Mouse (Mus musculus): ENCODE data around the gene Cul5. TPM values are rescaled to one million over a fixed set of nuclear protein-coding genes. Genes with fewer than 3 reads are reported as not detected.

Gene Cul5
- 46.3 and 49.1 TPM in 2 replicates for polyA plus RNA-seq (2014; fragmentation: Nextera tagmentation; extraction: Ambion mirVana)

GRCm38 (mm10) chr9:53669680-53670219 lies at the start of gene Cul5:
Gene Cul5, minus strand, starts transcription at chr9:53670014.
- H3K27me3 ChIP-seq (ENCODE audit: control insufficient read depth, insufficient read depth, low read length), result no peaks in the 10 kb centered on the region
- DNase-seq (ENCODE audit: low spot score) (peak; percentile 32), ATAC-seq (ENCODE audit: insufficient read depth, low FRiP score, low TSS enrichment) (no peak)
- H3K4me2 ChIP-seq (ENCODE audit: low read depth), result no peak within 1 kb of the TSS
- WGBS, result 56% methylated on average over 5 of the region's 5 CpGs
- H3K9me3 ChIP-seq (ENCODE audit: control insufficient read depth, low read length), result no peaks in the 10 kb centered on the region
- no peak within 1 kb of the TSS for H3K4me3 ChIP-seq (ENCODE audit: low read depth, low read length)
- no peak within 1 kb of the TSS for H3K27ac ChIP-seq (ENCODE audit: low read depth, low read length)
- H3K9ac ChIP-seq (ENCODE audit: low read length), result no peak within 1 kb of the TSS
- no peaks in the 10 kb centered on the region for H3K4me1 ChIP-seq (ENCODE audit: control insufficient read depth, insufficient read depth, low read length)
- no peaks in the 10 kb centered on the region for H3K36me3 ChIP-seq (ENCODE audit: control insufficient read depth, insufficient read depth, low read length)

DNA sequence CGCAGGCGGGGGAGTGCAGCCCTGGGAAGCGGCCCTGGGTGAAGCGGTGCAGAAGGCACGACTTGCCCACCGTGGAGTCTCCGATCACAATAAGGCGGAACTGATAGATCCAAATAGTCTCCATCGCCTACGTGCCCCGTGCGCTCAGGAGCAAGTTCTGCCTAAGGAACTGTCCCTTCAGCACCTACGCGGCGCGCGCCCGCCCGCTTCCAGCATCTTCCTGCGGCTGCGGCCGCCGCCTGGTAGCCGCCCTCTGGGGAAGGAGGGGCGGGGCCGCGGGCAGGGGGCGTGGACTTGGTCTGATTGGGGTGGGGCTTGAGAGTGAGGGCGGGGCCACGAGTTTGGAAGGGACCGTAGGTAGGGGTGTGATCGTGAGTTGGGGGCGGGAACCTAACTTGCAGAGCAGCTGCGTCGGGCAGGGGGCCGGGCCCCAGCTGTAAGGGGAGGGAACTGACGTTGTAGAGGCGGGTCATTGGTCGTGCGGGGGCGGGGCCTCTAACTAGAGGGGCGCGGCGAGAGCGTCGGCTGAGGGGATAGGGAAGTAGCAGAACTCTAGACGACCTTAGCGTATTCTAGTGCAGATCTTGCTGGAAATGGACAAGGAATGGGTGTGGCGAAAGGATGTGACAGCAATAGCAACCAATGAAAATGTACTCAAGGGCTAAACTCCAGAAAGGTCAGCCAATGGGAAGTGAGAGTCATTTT lies 36.3 kb upstream of the Cul5 start, which contains the start of gene Rab39:
Rab39 (minus strand) TSS at position 241 of the 705 bp plus-strand sequence.
- peak within 1 kb of the TSS; percentile 48 for H3K4me3 ChIP-seq (ENCODE audit: low read depth, low read length)
- peak within 1 kb of the TSS; percentile 77 for H3K4me2 ChIP-seq (ENCODE audit: low read depth)
- peak within 1 kb of the TSS; percentile 60 for H3K9ac ChIP-seq (ENCODE audit: low read length)
- under 1% methylated on average over 44 of the region's 49 CpGs for WGBS
- H3K9me3 ChIP-seq (ENCODE audit: control insufficient read depth, low read length), result no peaks in the 10 kb centered on the region
- H3K27ac ChIP-seq (ENCODE audit: low read depth, low read length), result 0 out of 2 replicates have a peak within 1 kb of the TSS, but pooled peaks have one; percentile 2
- ATAC-seq (ENCODE audit: insufficient read depth, low FRiP score, low TSS enrichment) (peak; percentile 96), DNase-seq (ENCODE audit: low spot score) (peak; percentile 94)
- no peaks in the 10 kb centered on the region for H3K27me3 ChIP-seq (ENCODE audit: control insufficient read depth, insufficient read depth, low read length)
- H3K36me3 ChIP-seq (ENCODE audit: control insufficient read depth, insufficient read depth, low read length), result no peaks in the 10 kb centered on the region
- H3K4me1 ChIP-seq (ENCODE audit: control insufficient read depth, insufficient read depth, low read length), result no peaks in the 10 kb centered on the region

- peak overlapping the region; percentile 48 for H3K4me3 ChIP-seq (ENCODE audit: low read depth, low read length)
- H3K4me2 ChIP-seq (ENCODE audit: low read depth), result peak overlapping the region; percentile 77
- ATAC-seq (ENCODE audit: insufficient read depth, low FRiP score, low TSS enrichment) (peak; percentile 62), DNase-seq (ENCODE audit: low spot score) (no peak)
- WGBS, result under 1% methylated on average over 24 of the region's 28 CpGs
- H3K9me3 ChIP-seq (ENCODE audit: control insufficient read depth, low read length), result no peaks in the 10 kb centered on the region
- H3K27me3 ChIP-seq (ENCODE audit: control insufficient read depth, insufficient read depth, low read length), result no peaks in the 10 kb centered on the region
- no peaks in the 10 kb centered on the region for H3K4me1 ChIP-seq (ENCODE audit: control insufficient read depth, insufficient read depth, low read length)
- H3K27ac ChIP-seq (ENCODE audit: low read depth, low read length), result 0 out of 2 replicates have a peak overlapping the region, but pooled peaks have one; percentile 2
- H3K36me3 ChIP-seq (ENCODE audit: control insufficient read depth, insufficient read depth, low read length), result no peaks in the 10 kb centered on the region
- peak overlapping the region; percentile 60 for H3K9ac ChIP-seq (ENCODE audit: low read length)
Observed at GRCm38 (mm10) chr9:53705491-53705991, 35.7 kb upstream of the Cul5 start.

GRCm38 (mm10) chr9:53702991-53703390 lies 33.2 kb upstream of the Cul5 start:
- DNase-seq (ENCODE audit: low spot score) (no peak), ATAC-seq (ENCODE audit: insufficient read depth, low FRiP score, low TSS enrichment) (no peak)
- no peaks in the 10 kb centered on the region for H3K36me3 ChIP-seq (ENCODE audit: control insufficient read depth, insufficient read depth, low read length)
- H3K27me3 ChIP-seq (ENCODE audit: control insufficient read depth, insufficient read depth, low read length), result no peaks in the 10 kb centered on the region
- 81% methylated on average over 1 of the region's 1 CpGs for WGBS
- no peaks in the 10 kb centered on the region for H3K4me1 ChIP-seq (ENCODE audit: control insufficient read depth, insufficient read depth, low read length)
- no peaks in the 10 kb centered on the region for H3K9me3 ChIP-seq (ENCODE audit: control insufficient read depth, low read length)
- no peak overlapping the region for H3K4me2 ChIP-seq (ENCODE audit: low read depth)
- no peak overlapping the region for H3K4me3 ChIP-seq (ENCODE audit: low read depth, low read length)
- H3K9ac ChIP-seq (ENCODE audit: low read length), result no peak overlapping the region
- no peak overlapping the region for H3K27ac ChIP-seq (ENCODE audit: low read depth, low read length)

DNA sequence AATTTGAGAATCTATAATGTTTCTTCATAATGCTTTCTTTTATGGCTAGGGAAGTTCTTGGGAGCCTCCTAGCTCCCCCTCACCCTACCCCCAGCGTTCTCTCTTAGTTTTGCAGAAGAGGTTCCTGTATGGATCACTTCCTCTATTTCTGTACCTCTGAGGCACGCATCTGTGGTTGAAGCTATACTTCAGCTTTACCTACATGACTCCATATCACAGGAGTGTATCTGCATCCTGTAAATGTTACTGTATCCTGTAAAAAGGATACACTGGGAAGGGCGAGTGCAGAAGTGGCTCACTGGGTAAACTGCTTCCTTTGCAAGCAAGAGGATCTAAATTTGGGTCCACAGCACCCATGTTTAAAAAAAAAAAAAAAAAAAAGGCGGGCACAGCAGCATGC lies 30.7 kb upstream of the Cul5 start:
- Histone ChIP-seq H3K27me3 (ENCODE audit: control insufficient read depth, insufficient read depth, low read length) (no peaks in the 10 kb centered on the region), H3K9me3 (ENCODE audit: control insufficient read depth, low read length) (no peaks in the 10 kb centered on the region), H3K36me3 (ENCODE audit: control insufficient read depth, insufficient read depth, low read length) (no peaks in the 10 kb centered on the region), H3K27ac (ENCODE audit: low read depth, low read length) (no peak overlapping the region), H3K9ac (ENCODE audit: low read length) (no peak overlapping the region), H3K4me1 (ENCODE audit: control insufficient read depth, insufficient read depth, low read length) (no peaks in the 10 kb centered on the region), H3K4me2 (ENCODE audit: low read depth) (no peak overlapping the region), H3K4me3 (ENCODE audit: low read depth, low read length) (no peak overlapping the region)
- ATAC-seq (ENCODE audit: insufficient read depth, low FRiP score, low TSS enrichment) (no peak), DNase-seq (ENCODE audit: low spot score) (no peak)
- WGBS, result 70% methylated on average over 4 of the region's 4 CpGs

DNA sequence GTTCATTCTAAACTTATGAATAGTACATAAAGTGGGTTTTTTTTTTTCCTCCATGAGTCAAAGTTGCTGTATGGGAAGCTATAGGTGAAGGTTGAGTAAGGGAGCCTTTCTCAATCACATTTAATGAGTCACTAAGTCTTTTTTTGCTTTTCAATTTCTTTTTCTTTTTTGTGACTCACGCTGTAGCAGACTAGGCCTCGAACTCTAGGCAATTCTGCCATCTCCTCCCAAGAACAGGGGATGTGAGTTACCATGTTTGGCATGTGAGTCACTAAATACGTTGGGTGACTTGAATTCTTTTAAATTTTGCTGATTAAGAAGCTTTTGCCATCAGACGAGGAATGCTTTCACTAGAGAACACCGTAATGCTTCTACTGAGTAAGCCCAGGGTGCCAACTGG lies 26.0 kb upstream of the Cul5 start:
- ATAC-seq (ENCODE audit: insufficient read depth, low FRiP score, low TSS enrichment), result no peak
- Histone ChIP-seq H3K9me3 (ENCODE audit: control insufficient read depth, low read length) (no peaks in the 10 kb centered on the region), H3K4me3 (ENCODE audit: low read depth, low read length) (no peak overlapping the region), H3K4me2 (ENCODE audit: low read depth) (no peak overlapping the region), H3K4me1 (ENCODE audit: control insufficient read depth, insufficient read depth, low read length) (no peaks in the 10 kb centered on the region), H3K9ac (ENCODE audit: low read length) (no peak overlapping the region), H3K27ac (ENCODE audit: low read depth, low read length) (no peak overlapping the region), H3K27me3 (ENCODE audit: control insufficient read depth, insufficient read depth, low read length) (no peaks in the 10 kb centered on the region), H3K36me3 (ENCODE audit: control insufficient read depth, insufficient read depth, low read length) (no peaks in the 10 kb centered on the region)
- 83% methylated on average over 5 of the region's 5 CpGs for WGBS
- no peak for DNase-seq (ENCODE audit: low spot score)

- Histone ChIP-seq H3K4me3 (ENCODE audit: low read depth, low read length) (no peak overlapping the region), H3K36me3 (ENCODE audit: control insufficient read depth, insufficient read depth, low read length) (no peaks in the 10 kb centered on the region), H3K4me2 (ENCODE audit: low read depth) (no peak overlapping the region), H3K27me3 (ENCODE audit: control insufficient read depth, insufficient read depth, low read length) (no peaks in the 10 kb centered on the region), H3K9ac (ENCODE audit: low read length) (no peak overlapping the region), H3K4me1 (ENCODE audit: control insufficient read depth, insufficient read depth, low read length) (no peaks in the 10 kb centered on the region), H3K9me3 (ENCODE audit: control insufficient read depth, low read length) (no peaks in the 10 kb centered on the region), H3K27ac (ENCODE audit: low read depth, low read length) (no peak overlapping the region)
- no peak for DNase-seq (ENCODE audit: low spot score)
- 67% methylated on average over 1 of the region's 1 CpGs for WGBS
- no peak for ATAC-seq (ENCODE audit: insufficient read depth, low FRiP score, low TSS enrichment)
Observed at GRCm38 (mm10) chr9:53693718-53694117, 23.9 kb upstream of the Cul5 start.

GRCm38 (mm10) chr9:53691745-53692670 lies 22.2 kb upstream of the Cul5 start:
- H3K27me3 ChIP-seq (ENCODE audit: control insufficient read depth, insufficient read depth, low read length), result no peaks in the 10 kb centered on the region
- H3K4me2 ChIP-seq (ENCODE audit: low read depth), result no peak overlapping the region
- WGBS, result 48% methylated on average over 7 of the region's 7 CpGs
- H3K4me3 ChIP-seq (ENCODE audit: low read depth, low read length), result no peak overlapping the region
- H3K4me1 ChIP-seq (ENCODE audit: control insufficient read depth, insufficient read depth, low read length), result no peaks in the 10 kb centered on the region
- H3K9ac ChIP-seq (ENCODE audit: low read length), result no peak overlapping the region
- H3K36me3 ChIP-seq (ENCODE audit: control insufficient read depth, insufficient read depth, low read length), result no peaks in the 10 kb centered on the region
- ATAC-seq (ENCODE audit: insufficient read depth, low FRiP score, low TSS enrichment) (no peak), DNase-seq (ENCODE audit: low spot score) (no peak)
- no peak overlapping the region for H3K27ac ChIP-seq (ENCODE audit: low read depth, low read length)
- H3K9me3 ChIP-seq (ENCODE audit: control insufficient read depth, low read length), result no peaks in the 10 kb centered on the region

Measured in neural tube, embryonic 11.5 days (tissue).